Mouse (Mus musculus) bone marrow, adult 2 months (tissue): ENCODE measurements around the gene March4.

Source experiments
- CTCF ChIP-seq: fragments of 200-500 bp; IDR thresholded peaks from 2 replicates; pipeline ENCODE4 v1.5.1; 2011; ENCODE audit warnings: low read length, control low read depth; ENCODE audit not compliant: control insufficient read depth, insufficient read depth
- POLR2A ChIP-seq: fragments of 200-500 bp; IDR thresholded peaks from 2 replicates; pipeline ENCODE4 v1.6.1; 2011; ENCODE audit warnings: low read depth, mild to moderate bottlenecking, control low read depth, low read length, borderline replicate concordance; ENCODE audit not compliant: control insufficient read depth

DNA sequence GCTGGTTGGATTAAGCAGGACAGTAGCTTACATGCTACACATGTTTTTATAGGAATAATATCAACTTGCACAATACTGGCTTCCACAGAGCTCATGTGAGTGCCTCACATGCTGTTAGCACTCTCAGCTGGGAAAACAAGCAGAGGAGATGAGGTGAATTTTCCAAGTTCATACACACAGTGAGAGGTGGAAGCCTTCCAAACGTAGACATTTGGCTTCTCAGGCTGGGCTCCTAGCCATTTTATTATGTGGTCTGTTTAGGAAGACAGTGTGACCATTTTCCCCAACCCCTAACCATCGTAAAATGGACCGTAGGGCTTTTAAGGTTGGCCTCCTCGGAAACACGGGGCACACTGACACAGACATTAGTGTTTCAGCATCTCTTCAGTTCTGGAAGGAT, 126.8 kb downstream of the March4 start:
- TF ChIP-seq POLR2A (no peak), CTCF (no peak)
